Mouse (Mus musculus): ENCODE data around the gene Fmod.

Fmod gene

GRCm38 (mm10) chr1:134097080-134097855, 60.2 kb downstream of the Fmod start:
- DNase-seq: no peak
